Mouse (Mus musculus) heart, embryonic 14.5 days (tissue): ENCODE data around the gene Arhgef17. TPM values are rescaled to one million over a fixed set of nuclear protein-coding genes. Genes with fewer than 3 reads are reported as not detected.
A peak's percentile ranks its signal among the peaks of the same experiment; 100 is the strongest.

Source experiments
- ATAC-seq: fragments of 200-750 bp; cut with Nextera tagmentation; 2 replicates; pipeline ENCODE4 v1.8.0; 2017; ENCODE audit warnings: low read depth, moderate TSS enrichment; ENCODE audit not compliant: insufficient number of reproducible peaks, insufficient read depth, low FRiP score
- H3K27ac ChIP-seq, 2 experiments: fragments of 200-500 bp in 1 of 2; fragments of 300-500 bp in 1 of 2; sonication (generic) in 1 of 2; replicated peaks in 1 of 2; 2 replicates each; pipeline ENCODE4 v1.5.1; 2012 to 2014; ENCODE audit warnings: low read depth in 2 of 2, low read length in 2 of 2, control low read depth in 1 of 2, mild to moderate bottlenecking in 1 of 2, mixed read lengths in 1 of 2; ENCODE audit not compliant: control insufficient read depth in 1 of 2, insufficient read depth in 1 of 2
- H3K27me3 ChIP-seq: fragments of 300-500 bp; sonication (generic); 2 replicates; pipeline ENCODE4 v1.6.1; 2014; ENCODE audit warnings: mild to moderate bottlenecking, low read length, control low read depth; ENCODE audit not compliant: control insufficient read depth, insufficient read depth
- H3K36me3 ChIP-seq: fragments of 300-500 bp; sonication (generic); 2 replicates; pipeline ENCODE4 v1.6.1; 2014; ENCODE audit warnings: mild to moderate bottlenecking, control low read depth, low read length, mixed read lengths; ENCODE audit not compliant: control insufficient read depth, insufficient read depth
- H3K4me1 ChIP-seq, 2 experiments: fragments of 200-500 bp in 1 of 2; fragments of 300-500 bp in 1 of 2; sonication (generic) in 1 of 2; 2 replicates each; pipeline ENCODE4 v1.6.1; 2012 to 2014; ENCODE audit warnings: low read length in 2 of 2, control low read depth in 1 of 2, mixed read lengths in 1 of 2; ENCODE audit not compliant: control insufficient read depth in 2 of 2, insufficient read depth in 2 of 2
- H3K4me2 ChIP-seq: fragments of 300-500 bp; sonication (generic); 2 replicates; pipeline ENCODE4 v1.6.1; 2014; ENCODE audit warnings: mild to moderate bottlenecking, low read length
- H3K4me3 ChIP-seq, 2 experiments: fragments of 200-500 bp in 1 of 2; fragments of 300-500 bp in 1 of 2; sonication (generic) in 1 of 2; 2 replicates each; pipeline ENCODE4 v1.5.1; 2012 to 2014; ENCODE audit warnings: low read length in 2 of 2, mild to moderate bottlenecking in 2 of 2, control low read depth in 1 of 2, low read depth in 1 of 2, moderate library complexity in 1 of 2; ENCODE audit not compliant: control insufficient read depth in 1 of 2, insufficient read depth in 1 of 2
- H3K9ac ChIP-seq: fragments of 300-500 bp; sonication (generic); 2 replicates; pipeline ENCODE4 v1.6.1; 2014; ENCODE audit warnings: mild to moderate bottlenecking, low read length
- H3K9me3 ChIP-seq: fragments of 300-500 bp; sonication (generic); 2 replicates; pipeline ENCODE4 v1.6.1; 2016; ENCODE audit warnings: low read length, control low read depth; ENCODE audit not compliant: control insufficient read depth
- WGBS: fragments of 180-500 bp; shearing (Covaris S2); extraction: QIAGEN DNeasy Blood & Tissue Kit; methylation state at CpG from one replicate; pipeline ENCODE4 v1.1.7; 2014; 5-methylcytosine and 5-hydroxymethylcytosine counted together
- polyA plus RNA-seq: library from polyadenylated mRNA; unstranded; fragments of >200 nt; fragmentation: Nextera tagmentation; extraction: Ambion mirVana; gene quantifications from 2 replicates; pipeline ENCODE4 v1.2.1, GENCODE M21; 2014

The Arhgef17 gene
- polyA plus RNA-seq, 1 experiment from 2014 or later: 8.9 TPM

DNA sequence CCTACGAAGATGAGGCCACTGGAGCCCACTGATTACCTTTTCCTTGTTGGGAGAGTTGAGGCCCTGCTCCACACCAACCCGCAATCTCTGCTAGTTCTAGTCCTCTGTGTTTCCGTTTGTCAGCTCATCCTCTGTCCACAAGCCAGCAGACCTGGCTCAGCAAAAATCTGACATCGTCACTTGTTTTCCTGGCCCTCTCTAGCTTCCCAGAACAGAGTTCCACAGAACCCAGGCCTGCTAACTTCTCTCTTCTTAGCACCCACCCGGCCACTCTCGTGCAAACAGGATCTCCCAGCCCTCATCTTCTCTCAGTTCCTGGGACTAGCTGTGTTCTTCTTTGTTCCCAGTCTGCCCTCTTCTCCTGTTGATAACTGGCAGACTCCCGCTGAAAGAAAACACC, 20.8 kb upstream of the Arhgef17 start:
- no peak overlapping the region for H3K9ac ChIP-seq
- peaks cover 22 to 32% of the 10 kb centered on the region in 2 experiments for H3K4me1 ChIP-seq
- H3K27me3 ChIP-seq: no peaks in the 10 kb centered on the region
- no peak for ATAC-seq
- H3K4me2 ChIP-seq: no peak overlapping the region
- H3K27ac ChIP-seq: peak overlapping the region in 1 of 2 experiments; percentile 35; a peak in 2 of 4 replicates
- H3K36me3 ChIP-seq: no peaks in the 10 kb centered on the region
- 48% methylated on average over 7 of the region's 7 CpGs for WGBS
- no peaks in the 10 kb centered on the region for H3K9me3 ChIP-seq
- no peak overlapping the region for H3K4me3 ChIP-seq

DNA sequence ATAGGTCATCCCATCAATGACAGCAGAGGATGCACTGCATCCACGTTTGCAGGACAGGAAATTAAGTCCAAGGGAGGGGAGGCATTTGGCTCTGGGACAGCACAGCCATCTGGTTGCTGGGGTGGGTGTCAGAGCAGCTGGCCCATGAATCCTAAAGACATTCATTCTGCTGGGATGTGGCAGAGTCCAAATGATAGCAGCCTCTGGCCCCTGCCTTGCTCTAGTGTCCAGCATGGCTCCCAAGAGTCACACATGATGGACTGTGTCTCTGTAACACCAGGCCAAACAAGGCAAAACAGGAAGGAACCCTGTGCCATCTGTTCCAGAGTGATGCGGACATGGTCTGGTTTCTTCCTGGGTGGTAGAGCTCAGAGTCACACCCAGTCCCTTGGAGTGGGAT, 20.0 kb upstream of the Arhgef17 start:
- H3K9ac ChIP-seq: no peak overlapping the region
- H3K27me3 ChIP-seq: no peaks in the 10 kb centered on the region
- H3K4me1 ChIP-seq: peaks cover 22 to 32% of the 10 kb centered on the region in 2 experiments
- no peaks in the 10 kb centered on the region for H3K9me3 ChIP-seq
- 66% methylated on average over 2 of the region's 2 CpGs for WGBS
- no peak overlapping the region for H3K4me3 ChIP-seq
- no peak for ATAC-seq
- no peaks in the 10 kb centered on the region for H3K36me3 ChIP-seq
- 0 out of 4 replicates have a peak overlapping the region, but pooled peaks of 1 of the 2 experiments have one; percentile 37 for H3K27ac ChIP-seq
- no peak overlapping the region for H3K4me2 ChIP-seq

DNA sequence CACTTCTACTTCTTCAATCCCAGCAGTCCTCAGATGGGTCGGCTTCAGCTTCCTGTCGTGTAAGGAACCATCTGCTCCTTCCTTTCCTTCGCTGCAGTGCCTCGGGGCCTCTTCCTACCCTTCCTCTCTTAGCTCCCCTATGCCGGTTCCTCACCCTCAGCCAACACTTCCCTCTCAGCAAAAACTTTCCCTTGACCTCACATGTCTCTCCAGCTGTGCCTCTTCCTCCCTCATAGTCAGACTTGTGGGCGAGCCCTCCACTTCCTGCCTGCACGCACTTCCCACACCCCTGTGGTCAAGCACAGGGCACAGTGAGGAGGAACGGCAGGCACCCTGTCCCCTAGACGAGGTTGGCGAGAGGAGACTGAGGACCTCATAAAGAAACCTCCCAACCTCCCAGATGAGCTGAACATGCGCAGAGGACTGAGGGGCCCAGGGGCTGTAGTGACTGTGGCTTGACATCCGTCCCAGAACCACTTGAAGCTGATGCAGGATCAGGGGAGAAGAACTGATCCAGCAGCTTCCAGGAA, 18.6 kb upstream of the Arhgef17 start:
- peak; percentile 54; the same call in 1 of the 2 replicates for ATAC-seq
- H3K4me1 ChIP-seq: peaks cover 22 to 29% of the 10 kb centered on the region in 2 experiments
- no peaks in the 10 kb centered on the region for H3K9me3 ChIP-seq
- no peak overlapping the region for H3K4me2 ChIP-seq
- H3K36me3 ChIP-seq: no peaks in the 10 kb centered on the region
- H3K27me3 ChIP-seq: no peaks in the 10 kb centered on the region
- H3K9ac ChIP-seq: no peak overlapping the region
- 46% methylated on average over 12 of the region's 12 CpGs for WGBS
- H3K27ac ChIP-seq: peak overlapping the region; percentile 60 to 73
- H3K4me3 ChIP-seq: no peak overlapping the region

DNA sequence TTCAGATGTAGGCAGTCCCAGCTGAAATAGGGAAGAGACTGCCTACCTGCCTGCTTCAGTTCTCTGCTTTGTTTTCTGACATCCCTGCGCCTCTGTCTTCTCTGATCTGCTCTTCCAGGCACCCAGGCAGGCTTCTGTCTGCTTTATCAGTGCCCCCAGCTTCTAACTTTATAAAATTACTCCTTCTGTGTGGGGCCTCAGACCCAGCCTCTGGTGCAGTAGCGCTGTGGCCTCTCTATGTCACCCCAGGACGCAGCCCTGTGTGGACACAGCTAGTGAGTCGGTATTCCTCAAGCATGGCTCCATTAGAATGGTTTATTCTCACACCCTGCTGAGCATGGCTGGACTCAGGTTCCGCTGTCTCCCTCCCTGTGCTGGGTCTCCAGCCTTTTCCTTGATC, 18.1 kb upstream of the Arhgef17 start:
- 68% methylated on average over 5 of the region's 5 CpGs for WGBS

DNA sequence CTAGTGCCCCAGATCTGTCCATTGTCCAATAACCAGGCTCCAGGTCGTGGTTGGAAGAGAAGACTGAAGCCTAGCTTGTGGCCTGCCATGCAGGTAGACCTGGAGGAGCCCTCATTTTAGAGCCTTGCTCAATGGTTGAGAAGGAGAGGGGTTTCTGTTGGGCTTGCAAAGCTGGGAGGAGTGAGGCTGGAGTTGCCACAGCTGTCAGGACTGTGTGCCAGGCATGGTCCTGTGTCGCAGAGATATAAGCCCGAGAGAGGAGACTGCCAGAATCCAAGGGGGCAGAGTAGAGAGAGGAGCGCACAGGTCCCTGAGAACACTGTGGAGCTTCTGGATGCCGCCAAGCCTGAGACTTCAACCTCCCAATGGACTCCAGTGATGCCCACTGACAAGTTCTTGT, 12.8 kb upstream of the Arhgef17 start:
- H3K9ac ChIP-seq: no peak overlapping the region
- no peak overlapping the region for H3K27ac ChIP-seq
- H3K4me2 ChIP-seq: no peak overlapping the region
- H3K9me3 ChIP-seq: no peaks in the 10 kb centered on the region
- peaks cover 9% of the 10 kb centered on the region in 2 experiments for H3K4me1 ChIP-seq
- no peak for ATAC-seq
- H3K4me3 ChIP-seq: no peak overlapping the region
- no peaks in the 10 kb centered on the region for H3K36me3 ChIP-seq
- 82% methylated on average over 5 of the region's 5 CpGs for WGBS
- no peaks in the 10 kb centered on the region for H3K27me3 ChIP-seq

More for the DNA sequence above, 18.1 kb upstream of the Arhgef17 start:
- Histone ChIP-seq H3K27me3 (no peaks in the 10 kb centered on the region), H3K9ac (no peak overlapping the region), H3K9me3 (no peaks in the 10 kb centered on the region), H3K27ac (peak overlapping the region; percentile 60 to 73), H3K36me3 (no peaks in the 10 kb centered on the region), H3K4me3 (no peak overlapping the region), H3K4me2 (no peak overlapping the region), H3K4me1 (peaks cover 22 to 29% of the 10 kb centered on the region in 2 experiments)
- ATAC-seq: no peak

DNA sequence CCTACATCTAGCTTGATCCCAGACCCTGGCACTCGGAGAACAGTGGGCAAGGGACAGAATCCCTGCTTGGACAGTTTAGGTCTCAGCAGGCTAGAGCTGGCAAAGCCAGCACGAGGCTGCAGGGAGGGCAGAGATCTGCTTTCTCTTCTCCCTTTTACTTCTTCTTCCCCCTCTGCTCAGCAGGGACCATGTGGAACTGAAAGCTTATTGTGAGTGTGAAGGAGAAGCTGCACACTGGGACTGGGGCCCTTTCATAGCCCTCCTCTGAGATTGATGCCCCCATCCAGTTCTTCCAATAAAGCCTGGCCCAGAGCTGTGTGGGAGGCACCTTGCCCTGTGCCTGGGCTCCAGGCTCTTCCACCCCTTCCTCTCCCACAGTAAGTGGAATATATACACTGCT, 12.4 kb upstream of the Arhgef17 start:
- Histone ChIP-seq H3K4me2 (no peak overlapping the region), H3K9me3 (no peaks in the 10 kb centered on the region), H3K4me3 (no peak overlapping the region), H3K4me1 (peaks cover 6 to 8% of the 10 kb centered on the region in 2 experiments; a peak in 3 of 4 replicates), H3K9ac (no peak overlapping the region), H3K27me3 (no peaks in the 10 kb centered on the region), H3K27ac (no peak overlapping the region), H3K36me3 (no peaks in the 10 kb centered on the region)
- WGBS: 79% methylated on average over 2 of the region's 2 CpGs
- no peak for ATAC-seq

DNA sequence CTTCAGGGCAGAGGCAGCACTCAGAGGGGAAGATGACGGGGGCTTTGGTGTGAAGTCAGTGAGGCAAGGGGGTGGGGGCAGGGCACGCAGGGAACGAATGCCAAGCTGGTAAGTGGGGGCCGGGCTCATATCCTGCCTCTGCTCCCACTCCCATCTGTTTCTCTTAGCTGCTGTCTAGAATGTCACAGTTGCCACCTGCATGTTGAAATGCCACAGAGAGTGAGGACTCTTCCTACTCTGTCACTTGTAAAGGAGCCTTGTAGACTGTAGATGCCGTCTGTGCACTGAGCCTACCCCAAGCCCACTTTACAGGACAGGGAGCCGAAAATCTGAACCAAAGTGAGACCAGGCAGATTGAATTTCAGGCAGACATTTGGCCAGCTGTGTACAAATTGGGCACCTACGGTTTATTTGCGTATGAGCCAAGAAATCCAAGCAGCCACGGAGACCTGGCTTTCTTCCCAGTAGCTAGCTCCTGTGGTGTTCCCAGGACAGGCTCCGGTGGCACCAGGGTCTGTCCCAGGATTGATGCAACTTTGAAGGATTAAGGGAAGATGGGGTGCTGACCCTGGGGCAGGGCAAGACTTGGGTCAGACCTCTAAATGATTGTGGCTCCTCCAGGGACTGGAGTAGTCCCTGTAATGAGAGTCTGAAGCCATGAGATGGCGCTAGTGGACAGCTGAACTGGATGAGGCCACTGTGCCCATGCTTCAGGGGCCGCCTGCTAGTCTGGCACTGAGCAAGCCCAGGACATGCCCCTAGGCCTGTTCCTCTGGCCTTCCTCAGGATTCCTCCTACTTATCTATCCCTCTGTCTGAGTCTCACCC, 11.1 kb upstream of the Arhgef17 start:
- Histone ChIP-seq H3K36me3 (no peaks in the 10 kb centered on the region), H3K9ac (no peak overlapping the region; the same call in 1 of the 2 replicates), H3K9me3 (no peaks in the 10 kb centered on the region), H3K4me2 (no peak overlapping the region), H3K4me3 (no peak overlapping the region), H3K27ac (no peak overlapping the region; a peak in 1 of 4 replicates), H3K4me1 (peaks cover 6 to 8% of the 10 kb centered on the region in 2 experiments; a peak in 3 of 4 replicates), H3K27me3 (no peaks in the 10 kb centered on the region)
- 47% methylated on average over 12 of the region's 12 CpGs for WGBS
- no peak for ATAC-seq
